Mouse (Mus musculus) CH12.LX (cell line): ENCODE results near the gene Kat8. TPM values are rescaled to one million over a fixed set of nuclear protein-coding genes. Genes with fewer than 3 reads are reported as not detected.

Experiments
- DNase-seq: peaks from one replicate; pipeline ENCODE4 v3.0.0-alpha.2; 2013; ENCODE audit errors: extremely low read depth
- H3K27ac ChIP-seq: 2 replicates; pipeline ENCODE4 v1.5.1; 2012; ENCODE audit warnings: low read depth, mild to moderate bottlenecking, control low read depth, moderate library complexity; ENCODE audit not compliant: insufficient read depth
- H3K27me3 ChIP-seq: replicated peaks from 2 replicates; pipeline ENCODE3; 2012; ENCODE audit warnings: inconsistent platforms
- H3K36me3 ChIP-seq, 2 experiments: replicated peaks in 1 of 2; 2 replicates each; pipeline versions ENCODE3 to v1.6.1; 2012; ENCODE audit warnings: inconsistent platforms in 1 of 2, low read length in 1 of 2, mild to moderate bottlenecking in 1 of 2, mixed read lengths in 1 of 2, moderate library complexity in 1 of 2; ENCODE audit not compliant: control insufficient read depth in 1 of 2, insufficient read depth in 1 of 2
- H3K4me1 ChIP-seq, 2 experiments: 2 replicates each; pipeline ENCODE4 v1.6.1; 2012; ENCODE audit warnings: inconsistent platforms in 1 of 2, moderate library complexity in 1 of 2; ENCODE audit not compliant: insufficient read depth in 2 of 2, control insufficient read depth in 1 of 2
- H3K4me2 ChIP-seq: 2 replicates; pipeline ENCODE4 v1.6.1; 2012; ENCODE audit warnings: low read depth, mild to moderate bottlenecking, control low read depth; ENCODE audit not compliant: poor library complexity, insufficient read depth, severe bottlenecking
- H3K4me3 ChIP-seq, 3 experiments: fragments of 150-350 bp in 1 of 3; sonication (generic) in 1 of 3; replicated peaks in 1 of 3; 2 replicates each; pipeline versions ENCODE3 to v1.5.1; 2011 to 2012; ENCODE audit warnings: low read depth in 2 of 3, low read length in 2 of 3, mild to moderate bottlenecking in 2 of 3, moderate library complexity in 2 of 3, control low read depth in 1 of 3, improper control_type of control experiment in 1 of 3, inconsistent platforms in 1 of 3, mixed read lengths in 1 of 3; ENCODE audit not compliant: poor library complexity in 1 of 3
- H3K79me2 ChIP-seq: replicated peaks from 2 replicates; pipeline ENCODE4 v1.6.1; 2012; ENCODE audit warnings: mild to moderate bottlenecking, moderate library complexity; ENCODE audit not compliant: control insufficient read depth, poor library complexity, insufficient read depth, severe bottlenecking; ENCODE audit errors: extremely low read depth
- H3K9ac ChIP-seq: 2 replicates; pipeline ENCODE4 v1.6.1; 2012; ENCODE audit warnings: low read depth, mild to moderate bottlenecking, control low read depth, moderate library complexity; ENCODE audit not compliant: insufficient read depth
- H3K9me3 ChIP-seq: replicated peaks from 2 replicates; pipeline ENCODE3; 2012; ENCODE audit warnings: low read length, inconsistent platforms, mixed read lengths
- BHLHE40 ChIP-seq: IDR thresholded peaks from 2 replicates; pipeline ENCODE4 v1.6.1; 2011; ENCODE audit warnings: mild to moderate bottlenecking, low read depth, low read length, improper control_type of control experiment
- CTCF ChIP-seq, 2 experiments: IDR thresholded peaks in 1 of 2; conservative IDR thresholded peaks in 1 of 2; 2 replicates each; pipeline ENCODE4 v1.5.1; 2011 to 2012; ENCODE audit warnings: low read depth in 2 of 2, low read length in 2 of 2, improper control_type of control experiment in 1 of 2, inconsistent platforms in 1 of 2, mild to moderate bottlenecking in 1 of 2, moderate library complexity in 1 of 2
- ELF1 ChIP-seq: IDR thresholded peaks from 2 replicates; pipeline ENCODE4 v1.6.1; 2014; ENCODE audit warnings: low read depth, mild to moderate bottlenecking, inconsistent platforms, low read length, improper control_type of control experiment
- ETS1 ChIP-seq: conservative IDR thresholded peaks from 2 replicates; pipeline ENCODE4 v1.6.1; 2012; ENCODE audit warnings: low read depth, mild to moderate bottlenecking, inconsistent platforms, low read length, improper control_type of control experiment, moderate library complexity
- HCFC1 ChIP-seq: IDR thresholded peaks from 2 replicates; pipeline ENCODE4 v1.6.1; 2012; ENCODE audit warnings: low read depth, mild to moderate bottlenecking, inconsistent platforms, low read length, improper control_type of control experiment
- IRF4 ChIP-seq: IDR thresholded peaks from 2 replicates; pipeline ENCODE4 v1.6.1; 2014; ENCODE audit warnings: low read depth, mild to moderate bottlenecking, inconsistent platforms, low read length, improper control_type of control experiment
- JUN ChIP-seq: IDR thresholded peaks from 2 replicates; pipeline ENCODE4 v1.6.1; 2011; ENCODE audit warnings: low read depth, mild to moderate bottlenecking, low read length, improper control_type of control experiment, moderate library complexity; ENCODE audit not compliant: insufficient read depth
- JUND ChIP-seq: conservative IDR thresholded peaks from 2 replicates; pipeline ENCODE4 v1.6.1; 2011; ENCODE audit warnings: low read depth, low read length, improper control_type of control experiment
- MAFK ChIP-seq: IDR thresholded peaks from 2 replicates; pipeline ENCODE4 v1.6.1; 2011; ENCODE audit warnings: low read length, improper control_type of control experiment; ENCODE audit not compliant: insufficient replicate concordance
- MAX ChIP-seq: IDR thresholded peaks from 2 replicates; pipeline ENCODE4 v1.6.1; 2011; ENCODE audit warnings: low read length, improper control_type of control experiment
- MXI1 ChIP-seq: IDR thresholded peaks from 2 replicates; pipeline ENCODE4 v1.6.1; 2011; ENCODE audit warnings: mild to moderate bottlenecking, low read depth, low read length, improper control_type of control experiment
- MYC ChIP-seq: IDR thresholded peaks from 2 replicates; pipeline ENCODE4 v1.6.1; 2011; ENCODE audit warnings: low read depth, mild to moderate bottlenecking, improper control_type of control experiment, low read length
- PAX5 ChIP-seq: IDR thresholded peaks from 2 replicates; pipeline ENCODE4 v1.6.1; 2012; ENCODE audit warnings: low read length, inconsistent platforms, mixed read lengths
- POLR2A ChIP-seq: IDR thresholded peaks from 2 replicates; pipeline ENCODE4 v1.6.1; 2011; ENCODE audit warnings: low read depth, mild to moderate bottlenecking, improper control_type of control experiment, low read length
- POLR2AphosphoS2 ChIP-seq: IDR thresholded peaks from 2 replicates; pipeline ENCODE4 v1.6.1; 2011; ENCODE audit warnings: low read depth, low read length, improper control_type of control experiment
- RAD21 ChIP-seq: IDR thresholded peaks from 2 replicates; pipeline ENCODE4 v1.6.1; 2011; ENCODE audit warnings: low read depth, mild to moderate bottlenecking, low read length, improper control_type of control experiment, moderate library complexity
- SIN3A ChIP-seq: IDR thresholded peaks from 2 replicates; pipeline ENCODE4 v1.6.1; 2012; ENCODE audit warnings: low read length, improper control_type of control experiment, inconsistent platforms
- SMC3 ChIP-seq: IDR thresholded peaks from 2 replicates; pipeline ENCODE4 v1.6.1; 2011; ENCODE audit warnings: low read depth, low read length, improper control_type of control experiment
- TBP ChIP-seq: conservative IDR thresholded peaks from 2 replicates; pipeline ENCODE4 v1.6.1; 2011; ENCODE audit warnings: low read depth, low read length, improper control_type of control experiment
- UBTF ChIP-seq: IDR thresholded peaks from 2 replicates; pipeline ENCODE4 v1.6.1; 2012; ENCODE audit warnings: low read depth, mild to moderate bottlenecking, inconsistent platforms, low read length, improper control_type of control experiment, moderate library complexity
- ZMIZ1 ChIP-seq: IDR thresholded peaks from 2 replicates; pipeline ENCODE4 v1.6.1; 2012; ENCODE audit warnings: low read depth, mild to moderate bottlenecking, inconsistent platforms, low read length, improper control_type of control experiment
- ZNF384 ChIP-seq: IDR thresholded peaks from 2 replicates; pipeline ENCODE4 v1.6.1; 2012; ENCODE audit warnings: low read depth, low read length, improper control_type of control experiment, inconsistent platforms
- dilution Hi-C: fragments of 300-500 bp; cut with MboI; formaldehyde crosslinking; loops from 2 replicates; pipeline ENCODE4 v1.14.3; 2020; ENCODE audit warnings: low sequenced_read_pairs; ENCODE audit not compliant: extremely low pct_unique_long_range_greater_than_20kb, extremely low pct_ligation_motif_present
- in situ Hi-C: fragments of 300-500 bp; cut with MboI; formaldehyde crosslinking; loops from 3 replicates; pipeline ENCODE4 v1.14.3; 2019; ENCODE audit warnings: low sequenced_read_pairs, low pct_ligation_motif_present, low pct_unique_long_range_greater_than_20kb, mixed read lengths
- polyA plus RNA-seq: library from polyadenylated mRNA; unstranded; fragments of >175 nt; gene quantifications from 2 replicates; pipeline ENCODE4 v1.2.1, GENCODE M21; 2012; ENCODE audit warnings: low read depth; ENCODE audit not compliant: insufficient read length
- total RNA-seq, 2 experiments: library from RNA; depleted of rRNA; stranded (reverse); fragments of 300-350 nt in 1 of 2; fragments of >200 nt in 1 of 2; gene quantifications; 2 replicates each; pipeline ENCODE4 v1.2.3; 2012 to 2014

Gene Kat8
- total and polyA plus RNA-seq, 3 experiments = 18.0 to 30.3 (median 22.9) TPM

DNA sequence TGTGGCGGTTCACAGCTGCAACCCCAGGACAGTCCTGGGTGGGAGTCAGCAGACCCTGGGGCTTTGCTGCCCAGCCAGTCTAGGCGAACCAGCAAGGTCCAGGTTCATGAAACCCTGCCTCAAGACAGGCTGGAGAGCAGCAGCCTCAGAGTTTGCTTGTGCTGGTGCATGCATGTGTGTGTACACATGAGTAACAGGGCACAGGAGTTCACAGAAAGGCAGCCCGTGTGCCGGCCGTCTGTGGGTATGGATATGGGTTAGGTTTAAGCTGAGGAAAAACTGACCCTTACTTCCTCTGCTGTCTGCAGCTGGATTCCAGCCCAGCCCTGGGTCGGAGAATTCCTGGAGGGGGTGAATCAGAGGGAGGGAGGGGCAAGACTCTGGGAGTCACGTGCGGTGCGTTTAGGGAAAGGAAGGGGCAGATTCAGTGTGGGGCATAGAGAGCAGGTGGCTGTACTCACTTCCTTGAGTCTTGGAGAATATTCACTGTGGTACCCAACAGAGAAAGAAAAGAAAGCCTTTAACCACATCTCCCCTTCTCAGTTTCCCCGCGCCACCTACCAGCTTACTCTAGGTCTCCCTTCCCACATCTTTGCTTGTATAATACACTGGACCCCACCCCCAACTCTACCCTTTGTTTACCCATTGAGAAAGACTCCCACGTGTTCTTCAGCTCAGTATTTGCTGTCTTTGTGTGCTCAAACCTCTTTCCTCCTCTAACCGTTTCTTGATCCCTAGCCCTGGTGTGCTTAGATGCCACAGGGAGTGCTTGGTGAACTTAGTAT, 19.2 kb downstream of the Kat8 start:
- H3K4me1 ChIP-seq = peaks cover 8 to 46% of the 10 kb centered on the region in 2 experiments
- no peaks in the 10 kb centered on the region for H3K79me2 ChIP-seq
- H3K4me2 ChIP-seq = no peak overlapping the region
- in situ Hi-C loops = loop anchor here (5.0 kb wide), 1 partner anchor 154 kb away; the partner anchor contains the start of gene Setd1a
- peaks cover 8% of the 10 kb centered on the region for H3K27me3 ChIP-seq
- no peak for DNase-seq
- H3K27ac ChIP-seq = no peak overlapping the region
- TF ChIP-seq BHLHE40 (0 out of 2 replicates have a peak, but pooled peaks have one; percentile 22), PAX5 (no peak)
- no peaks in the 10 kb centered on the region for H3K9me3 ChIP-seq
- dilution Hi-C loops = no loop called here
- H3K4me3 ChIP-seq = no peak overlapping the region
- peaks cover 5 to 18% of the 10 kb centered on the region in 2 experiments for H3K36me3 ChIP-seq
- no peak overlapping the region for H3K9ac ChIP-seq

DNA sequence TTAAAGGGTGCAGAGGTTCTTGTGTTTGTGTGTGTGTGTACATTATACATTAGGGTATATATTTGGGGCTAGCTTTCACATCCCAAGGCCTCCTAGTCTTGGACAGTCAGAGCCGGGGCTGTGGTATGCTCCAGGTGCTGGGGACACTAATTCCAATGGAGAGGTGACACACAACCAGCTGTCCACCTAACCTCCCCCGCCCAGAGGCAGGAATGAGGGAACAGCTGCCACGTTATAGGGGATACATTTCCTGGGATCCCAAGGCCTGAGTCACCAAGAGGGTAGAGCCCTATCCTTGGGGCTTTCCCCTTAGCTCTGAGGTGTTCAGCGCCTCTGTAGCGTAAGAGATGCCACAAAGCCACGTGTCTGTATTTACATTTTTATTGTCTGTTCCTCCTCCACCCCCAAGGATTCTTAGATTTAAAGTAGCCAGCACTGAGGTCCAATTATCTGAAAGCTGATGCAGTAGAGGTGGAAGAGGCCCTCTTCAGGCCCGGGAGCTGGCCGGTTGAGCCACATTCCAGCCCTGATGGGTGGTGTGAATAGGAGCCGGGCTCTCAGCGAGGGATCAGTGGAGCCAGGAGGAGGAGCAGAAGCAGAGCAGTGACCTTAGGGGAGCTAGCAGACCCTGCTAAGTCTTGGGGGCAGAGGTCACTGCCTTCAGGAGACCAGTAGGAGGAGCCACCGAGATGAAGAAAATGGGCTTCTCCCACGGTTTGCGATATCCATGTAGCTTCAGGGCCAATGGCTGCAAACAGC, 20.1 kb downstream of the Kat8 start:
- H3K27me3 ChIP-seq = peaks cover 10% of the 10 kb centered on the region
- H3K9me3 ChIP-seq = no peaks in the 10 kb centered on the region
- dilution Hi-C loops (no loop called here), in situ Hi-C loops (loop anchor here (5.0 kb wide), 1 partner anchor 155 kb away; the partner anchor contains the start of gene Setd1a)
- no peak overlapping the region for H3K4me2 ChIP-seq
- peaks cover 0 to 9% of the 10 kb centered on the region in 2 experiments for H3K36me3 ChIP-seq
- H3K4me1 ChIP-seq = peaks cover 8 to 46% of the 10 kb centered on the region in 2 experiments
- H3K79me2 ChIP-seq = no peaks in the 10 kb centered on the region
- H3K9ac ChIP-seq = no peak overlapping the region
- no peak overlapping the region for H3K27ac ChIP-seq
- no peak overlapping the region for H3K4me3 ChIP-seq
- no peak for DNase-seq
- 0 out of 2 replicates have a peak, but pooled peaks have one; percentile 27 for TF ChIP-seq BHLHE40
- TF ChIP-seq MAFK = no peak
- TF ChIP-seq IRF4 = no peak
- TF ChIP-seq MXI1 = no peak
- no peak for TF ChIP-seq MYC
- TF ChIP-seq TBP = no peak
- no peak for TF ChIP-seq JUND
- no peak for TF ChIP-seq SIN3A
- no peak for TF ChIP-seq ZNF384
- TF ChIP-seq MAX = peak; percentile 36; the same call in 1 of the 2 replicates
- no peak for TF ChIP-seq JUN
- TF ChIP-seq CTCF (conservative IDR thresholded peaks at IDR 0.05 in 1 of 2, IDR thresholded peaks at IDR 0.05 in 1 of 2; ENCODE audit: low read depth in 2 of 2, low read length in 2 of 2) = peak in 1 of 2 experiments; percentile 26; a peak in 2 of 4 replicates
- TF ChIP-seq PAX5 = no peak
- TF ChIP-seq ETS1 = no peak
- TF ChIP-seq SMC3 = no peak
- no peak for TF ChIP-seq ELF1
- TF ChIP-seq UBTF = no peak
- no peak for TF ChIP-seq RAD21
- no peak for TF ChIP-seq POLR2AphosphoS2
- TF ChIP-seq HCFC1 = no peak
- TF ChIP-seq ZMIZ1 = no peak
- no peak for TF ChIP-seq POLR2A
